Mouse (Mus musculus): Measurements from ENCODE around the gene Isyna1. TPM values are rescaled to one million over a fixed set of nuclear protein-coding genes. Genes with fewer than 3 reads are reported as not detected.

Gene Isyna1
- polyA plus RNA-seq, 1 experiment from 2014 or later, result 82.4 TPM

GRCm38 (mm10) chr8:70616645-70617044 lies 22.5 kb downstream of the Isyna1 start:
- no peak for ATAC-seq (ENCODE audit: insufficient number of reproducible peaks, insufficient read depth, low FRiP score, low read depth)
- Histone ChIP-seq H3K36me3 (ENCODE audit: control insufficient read depth, insufficient read depth, low read length) (no peaks in the 10 kb centered on the region), H3K4me3 (ENCODE audit: low read depth, low read length) (no peak overlapping the region), H3K9me3 (ENCODE audit: control insufficient read depth, low read depth, low read length) (no peaks in the 10 kb centered on the region), H3K27ac (ENCODE audit: low read length) (no peak overlapping the region), H3K4me1 (ENCODE audit: control insufficient read depth, insufficient read depth, low read length) (0 out of 2 replicates have a peak, but pooled peaks cover 10% of the 10 kb centered on the region), H3K27me3 (ENCODE audit: control insufficient read depth, insufficient read depth, low read length) (no peaks in the 10 kb centered on the region), H3K4me2 (replicated peaks; ENCODE audit: low read depth, low read length) (no peak overlapping the region), H3K9ac (replicated peaks; ENCODE audit: low read depth, low read length) (no peak overlapping the region)
- 49% methylated on average over 11 of the region's 11 CpGs for WGBS

GRCm38 (mm10) chr8:70617985-70618384 lies 23.8 kb downstream of the Isyna1 start:
- Histone ChIP-seq H3K9ac (replicated peaks; ENCODE audit: low read depth, low read length) (no peak overlapping the region), H3K4me2 (replicated peaks; ENCODE audit: low read depth, low read length) (no peak overlapping the region), H3K4me1 (ENCODE audit: control insufficient read depth, insufficient read depth, low read length) (0 out of 2 replicates have a peak, but pooled peaks cover 10% of the 10 kb centered on the region), H3K4me3 (ENCODE audit: low read depth, low read length) (no peak overlapping the region), H3K36me3 (ENCODE audit: control insufficient read depth, insufficient read depth, low read length) (no peaks in the 10 kb centered on the region), H3K27me3 (ENCODE audit: control insufficient read depth, insufficient read depth, low read length) (no peaks in the 10 kb centered on the region), H3K9me3 (ENCODE audit: control insufficient read depth, low read depth, low read length) (no peaks in the 10 kb centered on the region), H3K27ac (ENCODE audit: low read length) (no peak overlapping the region)
- ATAC-seq (ENCODE audit: insufficient number of reproducible peaks, insufficient read depth, low FRiP score, low read depth), result no peak
- WGBS, result 83% methylated on average over 11 of the region's 11 CpGs

GRCm38 (mm10) chr8:70618888-70619334 lies 24.7 kb downstream of the Isyna1 start:
- Histone ChIP-seq H3K27me3 (ENCODE audit: control insufficient read depth, insufficient read depth, low read length) (no peaks in the 10 kb centered on the region), H3K4me1 (ENCODE audit: control insufficient read depth, insufficient read depth, low read length) (0 out of 2 replicates have a peak, but pooled peaks cover 7% of the 10 kb centered on the region), H3K4me2 (replicated peaks; ENCODE audit: low read depth, low read length) (no peak overlapping the region), H3K9ac (replicated peaks; ENCODE audit: low read depth, low read length) (no peak overlapping the region), H3K9me3 (ENCODE audit: control insufficient read depth, low read depth, low read length) (no peaks in the 10 kb centered on the region), H3K36me3 (ENCODE audit: control insufficient read depth, insufficient read depth, low read length) (no peaks in the 10 kb centered on the region), H3K27ac (ENCODE audit: low read length) (no peak overlapping the region), H3K4me3 (ENCODE audit: low read depth, low read length) (no peak overlapping the region)
- ATAC-seq (ENCODE audit: insufficient number of reproducible peaks, insufficient read depth, low FRiP score, low read depth), result peak; percentile 76; the same call in 1 of the 2 replicates
- 29% methylated on average over 9 of the region's 9 CpGs for WGBS

- no peaks in the 10 kb centered on the region for H3K36me3 ChIP-seq (ENCODE audit: control insufficient read depth, insufficient read depth, low read length)
- no peaks in the 10 kb centered on the region for H3K9me3 ChIP-seq (ENCODE audit: control insufficient read depth, low read depth, low read length)
- no peak for ATAC-seq (ENCODE audit: insufficient number of reproducible peaks, insufficient read depth, low FRiP score, low read depth)
- no peak overlapping the region for H3K4me2 ChIP-seq (replicated peaks; ENCODE audit: low read depth, low read length)
- WGBS, result 52% methylated on average over 3 of the region's 3 CpGs
- H3K4me3 ChIP-seq (ENCODE audit: low read depth, low read length), result no peak overlapping the region
- H3K27ac ChIP-seq (ENCODE audit: low read length), result no peak overlapping the region
- H3K9ac ChIP-seq (replicated peaks; ENCODE audit: low read depth, low read length), result no peak overlapping the region
- no peaks in the 10 kb centered on the region for H3K27me3 ChIP-seq (ENCODE audit: control insufficient read depth, insufficient read depth, low read length)
- 0 out of 2 replicates have a peak, but pooled peaks cover 7% of the 10 kb centered on the region for H3K4me1 ChIP-seq (ENCODE audit: control insufficient read depth, insufficient read depth, low read length)
Measured at GRCm38 (mm10) chr8:70622220-70622619, 28.0 kb downstream of the Isyna1 start.

- Histone ChIP-seq H3K27ac (ENCODE audit: low read length) (no peak overlapping the region), H3K4me1 (ENCODE audit: control insufficient read depth, insufficient read depth, low read length) (0 out of 2 replicates have a peak, but pooled peaks cover 4% of the 10 kb centered on the region), H3K4me3 (ENCODE audit: low read depth, low read length) (no peak overlapping the region), H3K36me3 (ENCODE audit: control insufficient read depth, insufficient read depth, low read length) (no peaks in the 10 kb centered on the region), H3K9ac (replicated peaks; ENCODE audit: low read depth, low read length) (no peak overlapping the region), H3K9me3 (ENCODE audit: control insufficient read depth, low read depth, low read length) (no peaks in the 10 kb centered on the region), H3K4me2 (replicated peaks; ENCODE audit: low read depth, low read length) (no peak overlapping the region), H3K27me3 (ENCODE audit: control insufficient read depth, insufficient read depth, low read length) (no peaks in the 10 kb centered on the region)
- ATAC-seq (ENCODE audit: insufficient number of reproducible peaks, insufficient read depth, low FRiP score, low read depth), result no peak
- WGBS, result 13% methylated on average over 5 of the region's 5 CpGs
Measured at GRCm38 (mm10) chr8:70625104-70625503, 30.9 kb downstream of the Isyna1 start.

GRCm38 (mm10) chr8:70627041-70627440 lies 32.9 kb downstream of the Isyna1 start:
- H3K9ac ChIP-seq (replicated peaks; ENCODE audit: low read depth, low read length), result no peak overlapping the region
- 81% methylated on average over 5 of the region's 5 CpGs for WGBS

GRCm38 (mm10) chr8:70628986-70629490 lies 34.9 kb downstream of the Isyna1 start:
- Histone ChIP-seq H3K27ac (ENCODE audit: low read length) (no peak overlapping the region), H3K4me3 (ENCODE audit: low read depth, low read length) (peak overlapping the region; percentile 33), H3K9ac (replicated peaks; ENCODE audit: low read depth, low read length) (no peak overlapping the region; the same call in 1 of the 2 replicates), H3K36me3 (ENCODE audit: control insufficient read depth, insufficient read depth, low read length) (no peaks in the 10 kb centered on the region), H3K4me2 (replicated peaks; ENCODE audit: low read depth, low read length) (peak overlapping the region; percentile 67), H3K4me1 (ENCODE audit: control insufficient read depth, insufficient read depth, low read length) (peaks cover 19% of the 10 kb centered on the region), H3K9me3 (ENCODE audit: control insufficient read depth, low read depth, low read length) (no peaks in the 10 kb centered on the region), H3K27me3 (ENCODE audit: control insufficient read depth, insufficient read depth, low read length) (no peaks in the 10 kb centered on the region)
- ATAC-seq (ENCODE audit: insufficient number of reproducible peaks, insufficient read depth, low FRiP score, low read depth), result no peak
- 48% methylated on average over 7 of the region's 7 CpGs for WGBS

More at GRCm38 (mm10) chr8:70627041-70627440, 32.9 kb downstream of the Isyna1 start:
- Histone ChIP-seq H3K4me2 (replicated peaks; ENCODE audit: low read depth, low read length) (no peak overlapping the region), H3K27ac (ENCODE audit: low read length) (no peak overlapping the region), H3K4me3 (ENCODE audit: low read depth, low read length) (no peak overlapping the region), H3K27me3 (ENCODE audit: control insufficient read depth, insufficient read depth, low read length) (no peaks in the 10 kb centered on the region), H3K9me3 (ENCODE audit: control insufficient read depth, low read depth, low read length) (no peaks in the 10 kb centered on the region), H3K36me3 (ENCODE audit: control insufficient read depth, insufficient read depth, low read length) (no peaks in the 10 kb centered on the region), H3K4me1 (ENCODE audit: control insufficient read depth, insufficient read depth, low read length) (peaks cover 18% of the 10 kb centered on the region)
- no peak for ATAC-seq (ENCODE audit: insufficient number of reproducible peaks, insufficient read depth, low FRiP score, low read depth)

- Histone ChIP-seq H3K27me3 (ENCODE audit: control insufficient read depth, insufficient read depth, low read length) (no peaks in the 10 kb centered on the region), H3K4me2 (replicated peaks; ENCODE audit: low read depth, low read length) (peak overlapping the region; percentile 67), H3K36me3 (ENCODE audit: control insufficient read depth, insufficient read depth, low read length) (no peaks in the 10 kb centered on the region), H3K27ac (ENCODE audit: low read length) (0 out of 2 replicates have a peak overlapping the region, but pooled peaks have one; percentile 33), H3K4me1 (ENCODE audit: control insufficient read depth, insufficient read depth, low read length) (peaks cover 24% of the 10 kb centered on the region), H3K9me3 (ENCODE audit: control insufficient read depth, low read depth, low read length) (no peaks in the 10 kb centered on the region), H3K4me3 (ENCODE audit: low read depth, low read length) (peak overlapping the region; percentile 33), H3K9ac (replicated peaks; ENCODE audit: low read depth, low read length) (peak overlapping the region; percentile 28)
- 1% methylated on average over 60 of the region's 60 CpGs for WGBS
- peak; percentile 90 for ATAC-seq (ENCODE audit: insufficient number of reproducible peaks, insufficient read depth, low FRiP score, low read depth)
Measured at GRCm38 (mm10) chr8:70629574-70630531, 35.7 kb downstream of the Isyna1 start.
